Mouse (Mus musculus): ENCODE measurements around the gene Faim2. TPM values are rescaled to one million over a fixed set of nuclear protein-coding genes. Genes with fewer than 3 reads are reported as not detected.

Faim2 gene
- total and polyA plus RNA-seq, 3 experiments = 0.17 TPM; not detected in 2

DNA sequence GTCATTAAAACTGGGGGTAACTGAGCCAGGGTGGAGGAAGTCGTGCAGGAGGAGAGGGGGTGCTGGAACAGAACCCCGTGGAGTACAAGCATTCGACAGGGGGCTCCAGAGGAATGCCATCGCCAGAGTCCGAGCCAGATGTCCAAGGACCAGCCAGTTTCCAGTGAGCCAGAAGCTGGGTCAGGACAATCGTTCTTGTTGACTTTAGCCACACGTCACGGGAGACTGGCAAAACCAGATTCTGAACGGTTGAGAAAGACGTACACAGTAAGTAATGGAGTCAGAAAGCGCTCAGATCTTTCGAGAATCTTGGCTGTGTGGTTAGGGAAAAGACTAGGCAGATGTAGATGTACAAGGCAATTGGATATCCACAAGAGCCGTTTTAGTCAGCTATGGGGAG is 64.8 kb downstream of the Faim2 start:
- no peak for DNase-seq (ENCODE audit: extremely low read depth)
- Histone ChIP-seq H3K9me3 (replicated peaks; ENCODE audit: low read length) (no peaks in the 10 kb centered on the region), H3K4me1 (ENCODE audit: control insufficient read depth in 1 of 2, insufficient read depth in 2 of 2) (peaks cover 5 to 27% of the 10 kb centered on the region in 2 experiments), H3K9ac (ENCODE audit: insufficient read depth, low read depth) (no peak overlapping the region), H3K27me3 (replicated peaks) (no peaks in the 10 kb centered on the region), H3K79me2 (replicated peaks; ENCODE audit: control insufficient read depth, extremely low read depth, insufficient read depth, poor library complexity, severe bottlenecking) (no peaks in the 10 kb centered on the region), H3K4me2 (ENCODE audit: insufficient read depth, low read depth, poor library complexity, severe bottlenecking) (no peak overlapping the region), H3K36me3 (replicated peaks in 1 of 2; ENCODE audit: control insufficient read depth in 1 of 2, insufficient read depth in 1 of 2, low read length in 1 of 2) (peaks cover 0 to 35% of the 10 kb centered on the region in 2 experiments), H3K27ac (ENCODE audit: insufficient read depth, low read depth) (no peak overlapping the region), H3K4me3 (replicated peaks in 1 of 3; ENCODE audit: low read depth in 2 of 3, low read length in 2 of 3, poor library complexity in 1 of 3) (no peak overlapping the region)
- in situ Hi-C loops (cut with MboI; ENCODE audit: low pct_ligation_motif_present, low pct_unique_long_range_greater_than_20kb, low sequenced_read_pairs) (no loop called here), dilution Hi-C loops (cut with MboI; ENCODE audit: extremely low pct_ligation_motif_present, extremely low pct_unique_long_range_greater_than_20kb, low sequenced_read_pairs) (no loop called here)
- TF ChIP-seq ZKSCAN1 (IDR thresholded peaks at IDR 0.05; ENCODE audit: borderline replicate concordance, low read depth, low read length) (no peak), JUND (conservative IDR thresholded peaks at IDR 0.05; ENCODE audit: low read depth, low read length) (no peak), EP300 (IDR thresholded peaks at IDR 0.05; ENCODE audit: low read length) (no peak), RCOR1 (conservative IDR thresholded peaks at IDR 0.05; ENCODE audit: low read depth, low read length) (no peak), GABPA (IDR thresholded peaks at IDR 0.05; ENCODE audit: insufficient replicate concordance, low read depth, low read length) (no peak), MEF2A (IDR thresholded peaks at IDR 0.05; ENCODE audit: borderline replicate concordance, low read depth, low read length) (no peak), ELF1 (IDR thresholded peaks at IDR 0.05; ENCODE audit: low read depth, low read length) (no peak), ZC3H11A (IDR thresholded peaks at IDR 0.05; ENCODE audit: low read depth, low read length) (no peak), TBP (conservative IDR thresholded peaks at IDR 0.05; ENCODE audit: low read depth, low read length) (no peak), CHD1 (IDR thresholded peaks at IDR 0.05; ENCODE audit: low read depth, low read length) (no peak), IRF4 (IDR thresholded peaks at IDR 0.05; ENCODE audit: low read depth, low read length) (no peak), PAX5 (IDR thresholded peaks at IDR 0.05; ENCODE audit: low read length) (no peak), MXI1 (IDR thresholded peaks at IDR 0.05; ENCODE audit: low read depth, low read length) (no peak), MAZ (IDR thresholded peaks at IDR 0.05; ENCODE audit: low read depth, low read length) (no peak), KAT2A (IDR thresholded peaks at IDR 0.05; ENCODE audit: insufficient replicate concordance, low read length) (no peak), ETS1 (conservative IDR thresholded peaks at IDR 0.05; ENCODE audit: low read depth, low read length) (no peak)

DNA sequence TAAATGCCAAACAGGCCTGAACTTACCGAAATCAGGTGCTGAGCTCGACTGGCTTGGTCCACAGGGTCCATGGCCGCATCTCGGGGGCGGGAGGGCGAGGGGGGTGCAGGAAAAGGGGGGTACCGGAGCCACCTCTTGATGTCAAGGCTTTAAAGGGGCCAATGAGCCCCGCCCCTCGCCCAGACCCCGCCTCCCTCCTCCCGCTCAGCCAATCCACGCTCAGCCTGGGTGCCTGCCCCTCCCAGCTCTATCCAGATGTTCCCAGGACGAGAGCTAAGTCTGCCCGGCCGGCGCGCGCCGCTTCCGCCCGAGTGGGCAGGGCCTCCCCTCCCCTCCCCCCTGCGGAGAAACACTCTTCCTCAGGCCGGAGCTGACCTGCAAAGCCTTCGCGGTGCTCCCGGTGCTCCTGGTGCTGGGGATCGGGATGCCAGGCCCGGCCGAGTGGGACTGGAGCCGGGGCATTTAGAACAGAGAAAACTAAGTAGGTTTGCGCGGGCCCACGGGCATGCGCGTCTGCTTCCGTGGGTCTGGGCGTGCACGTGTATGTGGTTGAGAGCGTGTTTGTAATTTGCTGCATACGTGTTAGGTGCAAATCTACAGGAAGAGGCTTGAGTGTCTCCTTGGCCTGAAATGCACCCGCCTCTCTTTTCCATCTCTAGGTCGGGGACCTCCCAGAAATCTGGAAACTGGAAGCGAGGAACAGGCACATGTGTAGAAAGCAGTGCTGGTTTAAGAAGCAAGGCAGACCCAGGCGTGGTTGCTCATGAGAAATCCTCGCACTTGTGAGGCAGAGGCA is 70.2 kb downstream of the Faim2 start, which contains the start of gene Nckap5l:
Nckap5l (minus strand) TSS at position 143 of the 796 bp plus-strand sequence.
- dilution Hi-C loops (cut with MboI; ENCODE audit: extremely low pct_ligation_motif_present, extremely low pct_unique_long_range_greater_than_20kb, low sequenced_read_pairs) = no loop called here
- H3K9ac ChIP-seq (ENCODE audit: insufficient read depth, low read depth) = peak within 1 kb of the TSS; percentile 75
- H3K4me1 ChIP-seq (ENCODE audit: control insufficient read depth in 1 of 2, insufficient read depth in 2 of 2) = peaks cover 5 to 28% of the 10 kb centered on the region in 2 experiments; a peak in 3 of 4 replicates
- H3K36me3 ChIP-seq (replicated peaks in 1 of 2; ENCODE audit: control insufficient read depth in 1 of 2, insufficient read depth in 1 of 2, low read length in 1 of 2) = peaks cover 0 to 26% of the 10 kb centered on the region in 2 experiments
- H3K4me2 ChIP-seq (ENCODE audit: insufficient read depth, low read depth, poor library complexity, severe bottlenecking) = peak within 1 kb of the TSS; percentile 88
- in situ Hi-C loops (cut with MboI; ENCODE audit: low pct_ligation_motif_present, low pct_unique_long_range_greater_than_20kb, low sequenced_read_pairs) = no loop called here
- DNase-seq (ENCODE audit: extremely low read depth) = peak; percentile 95
- H3K27ac ChIP-seq (ENCODE audit: insufficient read depth, low read depth) = no peak within 1 kb of the TSS
- H3K27me3 ChIP-seq (replicated peaks) = no peaks in the 10 kb centered on the region
- no peaks in the 10 kb centered on the region for H3K9me3 ChIP-seq (replicated peaks; ENCODE audit: low read length)
- H3K4me3 ChIP-seq (replicated peaks in 1 of 3; ENCODE audit: low read depth in 2 of 3, low read length in 2 of 3, poor library complexity in 1 of 3) = peak within 1 kb of the TSS; percentile 65 to 88 (median 68)
- no peaks in the 10 kb centered on the region for H3K79me2 ChIP-seq (replicated peaks; ENCODE audit: control insufficient read depth, extremely low read depth, insufficient read depth, poor library complexity, severe bottlenecking)
- TF ChIP-seq CHD2 (IDR thresholded peaks at IDR 0.05; ENCODE audit: low read length) = peak; percentile 83
- peak; percentile 54; the same call in 1 of the 2 replicates for TF ChIP-seq MAZ (IDR thresholded peaks at IDR 0.05; ENCODE audit: low read depth, low read length)
- peak; percentile 67 for TF ChIP-seq TCF12 (IDR thresholded peaks at IDR 0.05; ENCODE audit: low read depth, low read length)
- TF ChIP-seq MYC (IDR thresholded peaks at IDR 0.05; ENCODE audit: low read depth, low read length) = peak; percentile 93
- TF ChIP-seq ZMIZ1 (IDR thresholded peaks at IDR 0.05; ENCODE audit: low read depth, low read length) = peak; percentile 78; the same call in 1 of the 2 replicates
- TF ChIP-seq IRF4 (IDR thresholded peaks at IDR 0.05; ENCODE audit: low read depth, low read length) = peak; percentile 37; the same call in 1 of the 2 replicates
- no peak for TF ChIP-seq KAT2A (IDR thresholded peaks at IDR 0.05; ENCODE audit: insufficient replicate concordance, low read length)
- TF ChIP-seq SIN3A (IDR thresholded peaks at IDR 0.05; ENCODE audit: low read length) = peak; percentile 69; the same call in 1 of the 2 replicates
- no peak for TF ChIP-seq USF2 (conservative IDR thresholded peaks at IDR 0.05; ENCODE audit: low read depth, low read length)
- TF ChIP-seq NRF1 (IDR thresholded peaks at IDR 0.05; ENCODE audit: low read depth, low read length) = peak; percentile 77
- TF ChIP-seq POLR2A (IDR thresholded peaks at IDR 0.05; ENCODE audit: low read depth, low read length) = peak; percentile 69
- no peak for TF ChIP-seq SMC3 (IDR thresholded peaks at IDR 0.05; ENCODE audit: low read depth, low read length)
- peak; percentile 53; the same call in 1 of the 2 replicates for TF ChIP-seq TBP (conservative IDR thresholded peaks at IDR 0.05; ENCODE audit: low read depth, low read length)
- no peak for TF ChIP-seq E2F4 (IDR thresholded peaks at IDR 0.05; ENCODE audit: insufficient replicate concordance, low read depth, low read length)
- TF ChIP-seq NELFE (IDR thresholded peaks at IDR 0.05; ENCODE audit: low read depth, low read length) = no peak
- no peak for TF ChIP-seq ZKSCAN1 (IDR thresholded peaks at IDR 0.05; ENCODE audit: borderline replicate concordance, low read depth, low read length)
- TF ChIP-seq ELF1 (IDR thresholded peaks at IDR 0.05; ENCODE audit: low read depth, low read length) = peak; percentile 73
- no peak for TF ChIP-seq EP300 (IDR thresholded peaks at IDR 0.05; ENCODE audit: low read length)
- peak; percentile 94 for TF ChIP-seq BHLHE40 (IDR thresholded peaks at IDR 0.05; ENCODE audit: low read depth, low read length)
- no peak; the same call in 1 of the 2 replicates for TF ChIP-seq ZC3H11A (IDR thresholded peaks at IDR 0.05; ENCODE audit: low read depth, low read length)
- no peak for TF ChIP-seq CHD1 (IDR thresholded peaks at IDR 0.05; ENCODE audit: low read depth, low read length)
- no peak for TF ChIP-seq USF1 (IDR thresholded peaks at IDR 0.05; ENCODE audit: low read depth, low read length)

All from CH12.LX (cell line).